Mouse (Mus musculus) left cerebral cortex, postnatal 4 days (tissue): ENCODE data around the gene Arhgef33. TPM values are rescaled to one million over a fixed set of nuclear protein-coding genes. Genes with fewer than 3 reads are reported as not detected.
"Not testable (repeated sequence)": the region's sequence is repeated elsewhere in the genome, so short reads cannot be mapped to it uniquely, and the experiment has no call there.

Source experiments
- DNase-seq: peaks from one replicate; pipeline ENCODE4 v3.0.0-alpha.2; 2022
- intact Hi-C: fragments of 180-260 bp; cut with DNase I; formaldehyde crosslinking; loops from one replicate; pipeline ENCODE4 v1.15.1; 2025
- total RNA-seq, 2 experiments: library from RNA; stranded (reverse); gene quantifications; 2 replicates each; pipeline ENCODE4 v1.2.3; 2021

Arhgef33 gene
- 1 to 10 TPM; 2.4 to 3.0 TPM for total RNA-seq

- intact Hi-C loops: no loop called here
- DNase-seq: no peak
These were observed at the start of gene Arhgef33 for GRCm38 (mm10) chr17:80307251-80307650. Gene Arhgef33, plus strand, starts transcription at chr17:80307407.

- DNase-seq: peak; percentile 17
- intact Hi-C loops: no loop called here
These were observed 40.1 kb upstream of the Arhgef33 start for GRCm38 (mm10) chr17:80267065-80267464.

- no peak for DNase-seq
- intact Hi-C loops: no loop called here
These were observed 39.1 kb upstream of the Arhgef33 start for GRCm38 (mm10) chr17:80268151-80268550.

- intact Hi-C loops, DNase-seq: not testable (repeated sequence)
These were observed 36.6 kb upstream of the Arhgef33 start for GRCm38 (mm10) chr17:80270622-80271021.

GRCm38 (mm10) chr17:80278255-80278654, 29.0 kb upstream of the Arhgef33 start:
- intact Hi-C loops: no loop called here

GRCm38 (mm10) chr17:80279340-80280070, 27.7 kb upstream of the Arhgef33 start:
- intact Hi-C loops: no loop called here
- DNase-seq: no peak

More at GRCm38 (mm10) chr17:80278255-80278654, 29.0 kb upstream of the Arhgef33 start:
- no peak for DNase-seq

DNA sequence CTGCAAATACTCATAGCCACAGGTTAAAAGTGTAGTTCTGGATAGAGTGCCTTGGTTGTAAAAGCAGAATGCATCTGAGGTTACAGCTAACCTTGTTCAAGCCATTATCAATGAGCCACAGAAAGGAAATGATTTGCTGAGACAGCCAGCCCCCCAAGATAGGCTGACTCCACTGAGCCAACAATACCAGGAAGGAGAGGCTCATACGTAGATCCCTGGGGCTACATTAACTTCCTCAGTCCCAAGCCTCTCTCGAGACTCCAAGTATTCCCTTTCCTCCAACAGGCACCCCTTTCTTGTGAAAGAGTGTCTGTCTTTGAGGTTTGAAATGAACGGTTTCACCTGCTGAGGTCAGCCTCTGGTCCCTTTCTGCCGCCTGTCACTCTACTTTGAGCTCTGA, 22.8 kb upstream of the Arhgef33 start:
- no peak for DNase-seq
- intact Hi-C loops: no loop called here

DNA sequence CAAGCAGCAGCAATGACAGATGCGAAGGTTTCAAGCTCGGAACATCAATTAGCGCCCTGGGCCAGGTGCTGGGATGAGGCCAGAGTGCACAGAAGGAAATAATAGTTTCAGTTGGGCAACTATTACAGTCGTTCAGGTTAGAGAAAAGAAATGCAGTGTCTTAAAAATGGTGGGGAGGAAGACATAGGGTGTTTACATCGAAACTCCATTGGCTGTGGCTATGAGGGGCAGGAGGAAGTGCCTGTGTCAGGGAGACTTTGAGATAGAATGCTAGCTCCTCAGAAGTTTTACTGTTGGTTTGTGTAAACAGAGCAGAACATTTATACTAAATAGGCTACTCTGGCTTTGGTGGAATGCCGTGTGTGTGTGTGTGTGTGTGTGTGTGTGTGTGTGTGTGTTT, 19.2 kb upstream of the Arhgef33 start:
- intact Hi-C loops: no loop called here
- no peak for DNase-seq

DNA sequence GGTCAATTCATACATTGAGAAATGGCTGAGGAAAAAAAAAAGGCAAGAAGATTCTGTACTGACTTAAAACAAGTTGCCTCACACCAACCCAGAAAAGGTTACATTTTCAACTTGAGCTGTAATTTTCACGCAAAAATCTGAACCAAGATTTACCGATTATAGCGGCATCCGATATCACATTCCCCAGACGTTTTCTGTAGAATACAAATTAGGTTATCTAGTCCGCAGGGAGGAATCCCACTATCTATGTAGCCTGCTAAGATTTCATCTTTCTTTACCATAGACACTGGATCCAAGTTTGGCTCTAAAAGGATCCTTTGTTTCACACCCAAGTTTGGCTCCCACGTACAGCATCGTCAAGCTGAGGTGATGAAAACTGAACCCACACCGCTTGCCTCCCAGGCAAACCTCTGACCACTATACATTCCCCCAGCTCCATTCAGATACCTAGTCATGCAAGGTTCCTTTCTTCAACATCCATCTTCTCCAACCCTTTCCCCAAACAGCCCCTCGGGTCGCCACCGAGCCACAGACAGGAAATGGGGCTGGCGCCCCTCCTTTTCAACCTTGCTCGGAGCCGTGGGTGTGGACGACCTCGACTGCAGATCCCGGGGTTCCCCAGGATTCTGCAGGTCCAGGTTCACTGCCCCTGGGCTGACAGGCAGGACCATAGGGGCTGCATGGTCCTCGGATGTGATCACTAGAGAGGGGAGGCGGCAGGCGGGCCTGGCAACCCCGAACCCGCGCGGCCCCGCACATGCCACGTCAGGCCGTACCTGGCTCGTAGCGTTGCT, 17.7 kb upstream of the Arhgef33 start:
- no peak for DNase-seq
- intact Hi-C loops: loop anchor here (10.0 kb wide), 2 partner anchors 75 to 265 kb away; no protein-coding TSS in a partner anchor

- intact Hi-C loops: loop anchor here (10.0 kb wide), 2 partner anchors 75 to 265 kb away; no protein-coding TSS in a partner anchor
These were observed 17.0 kb upstream of the Arhgef33 start, which contains the start of the genes Morn2 and Dhx57 for GRCm38 (mm10) chr17:80290074-80290657. Gene Morn2, plus strand, starts transcription at chr17:80290203. Gene Dhx57, minus strand, starts transcription at chr17:80290476.

DNA sequence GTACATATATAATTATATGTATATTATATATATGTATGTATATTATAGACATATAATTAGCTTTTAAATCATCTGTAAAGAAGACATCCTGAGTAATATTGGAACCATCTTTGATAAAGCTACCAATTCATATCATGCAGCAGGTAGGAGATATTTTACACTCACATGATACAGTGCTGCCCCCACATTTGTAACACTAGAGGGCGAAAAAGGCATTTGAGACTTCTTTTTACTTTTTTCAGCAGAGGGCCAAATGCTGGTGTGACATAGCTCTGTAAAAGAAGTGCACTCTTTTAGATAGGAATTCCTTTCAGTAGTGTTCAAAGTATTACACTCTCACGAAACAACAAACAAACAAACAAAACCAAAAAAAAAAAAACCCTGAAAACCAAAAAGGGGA, 16.1 kb upstream of the Arhgef33 start:
- peak; percentile 18 for DNase-seq
- intact Hi-C loops: loop anchor here (10.0 kb wide), 2 partner anchors 74 to 264 kb away; no protein-coding TSS in a partner anchor

More at GRCm38 (mm10) chr17:80290074-80290657, 17.0 kb upstream of the Arhgef33 start, which contains the start of the genes Morn2 and Dhx57:
- peak; percentile 98 for DNase-seq

GRCm38 (mm10) chr17:80295258-80295657, 11.9 kb upstream of the Arhgef33 start:
- intact Hi-C loops: loop anchor here (10.0 kb wide), 2 partner anchors 70 to 260 kb away; no protein-coding TSS in a partner anchor
- DNase-seq: no peak

DNA sequence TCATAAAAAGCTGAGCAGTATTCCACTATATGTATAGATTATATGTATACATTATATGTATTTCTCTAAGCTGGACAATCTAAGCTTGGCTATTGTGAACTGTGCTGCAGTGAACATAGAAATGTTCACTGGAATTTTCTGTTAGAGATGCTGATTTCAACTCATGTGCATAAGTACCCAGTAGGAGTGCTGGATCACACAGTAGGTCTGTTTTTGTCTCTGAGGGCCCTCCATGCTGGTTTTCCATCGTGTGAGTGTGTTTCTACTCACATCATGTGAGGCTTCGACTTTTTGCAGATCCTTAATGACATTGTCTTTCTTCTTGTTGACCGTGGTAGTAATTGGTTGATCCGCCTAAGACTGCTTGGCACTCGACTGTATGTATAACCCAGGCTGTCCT, 8.4 kb upstream of the Arhgef33 start:
- no peak for DNase-seq
- intact Hi-C loops: loop anchor here (10.0 kb wide), 2 partner anchors 66 to 256 kb away; no protein-coding TSS in a partner anchor

DNA sequence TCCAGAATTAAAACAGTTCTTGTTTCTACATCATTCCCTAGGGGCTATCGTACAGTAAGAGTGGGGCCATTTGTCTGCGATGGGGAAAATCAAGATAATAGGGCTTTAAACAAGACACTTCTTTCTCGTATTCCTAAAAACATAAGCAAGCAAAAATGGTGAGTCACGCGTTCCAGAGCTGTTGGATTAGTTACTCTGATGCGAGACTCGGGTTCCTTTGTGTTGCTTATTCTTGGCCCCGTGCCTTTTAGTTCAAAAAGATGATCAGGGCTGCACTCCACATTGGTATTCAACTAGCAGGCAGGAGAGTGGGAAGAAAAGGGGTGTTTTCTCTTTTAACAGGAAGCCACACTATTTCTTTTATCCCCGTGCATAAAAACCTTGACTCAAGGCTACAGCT, 4.6 kb downstream of the Arhgef33 start:
- intact Hi-C loops: no loop called here
- no peak for DNase-seq

DNA sequence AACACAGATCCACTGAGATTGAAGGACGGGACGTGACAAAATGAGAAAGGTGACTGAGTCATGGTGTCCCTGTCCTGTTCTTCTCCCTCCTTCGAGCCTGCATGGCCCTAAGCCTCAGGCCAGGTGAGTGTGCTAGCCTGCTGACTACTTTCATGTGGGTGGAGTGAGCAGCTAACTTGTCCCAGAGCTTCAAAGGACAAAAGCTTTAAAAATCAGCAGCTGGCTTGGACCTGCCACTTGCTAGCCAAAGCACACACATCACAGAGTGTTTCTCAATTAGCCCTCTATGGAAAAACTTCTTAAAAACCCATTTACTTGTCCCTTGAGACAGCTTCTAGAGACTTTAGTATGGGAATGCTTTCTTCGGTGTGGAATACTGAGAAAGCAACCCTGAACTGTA, 5.2 kb downstream of the Arhgef33 start:
- DNase-seq: no peak
- intact Hi-C loops: no loop called here

DNA sequence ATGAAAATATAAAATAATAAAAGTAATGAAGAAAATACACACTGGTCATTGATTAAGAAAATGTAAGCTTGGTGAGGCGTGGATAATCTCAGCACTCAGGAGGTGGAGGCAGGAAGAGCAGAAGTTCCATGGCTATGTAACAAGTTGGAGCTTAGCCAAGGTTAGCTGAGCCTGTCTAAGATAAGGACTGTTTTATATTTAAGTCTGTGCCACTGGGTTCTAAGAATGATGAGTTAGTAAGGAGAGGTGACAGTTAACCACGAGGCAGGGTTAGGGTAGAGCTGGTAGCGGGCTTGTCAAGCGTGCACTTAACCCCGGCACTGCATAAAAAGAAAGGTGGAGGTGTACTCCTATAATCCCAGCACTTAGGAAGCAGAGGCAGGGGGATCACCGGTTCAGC, 15.0 kb downstream of the Arhgef33 start:
- intact Hi-C loops: no loop called here
- DNase-seq: no peak

- intact Hi-C loops: no loop called here
- DNase-seq: no peak
These were observed 15.8 kb downstream of the Arhgef33 start for GRCm38 (mm10) chr17:80323015-80323414.

DNA sequence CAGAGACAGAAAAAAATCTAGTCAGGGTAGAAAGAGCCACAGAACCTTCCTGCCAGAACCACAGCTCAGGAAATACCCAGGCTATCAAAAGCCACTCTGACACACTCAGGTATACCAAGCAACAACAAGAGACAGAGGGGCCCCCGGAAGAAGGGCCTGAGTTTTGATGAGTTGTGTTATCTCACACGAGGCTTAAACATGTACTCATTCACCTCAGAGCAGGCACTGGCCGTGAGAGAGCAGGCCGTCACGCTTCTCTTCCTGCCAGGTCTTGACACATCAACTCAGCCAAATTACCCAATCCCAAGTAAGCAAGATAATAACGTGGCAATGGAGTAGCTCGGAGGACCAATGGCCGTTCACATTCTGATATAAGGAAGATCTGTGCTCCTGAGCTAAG, 16.5 kb downstream of the Arhgef33 start:
- DNase-seq: no peak
- intact Hi-C loops: no loop called here

- no peak for DNase-seq
- intact Hi-C loops: no loop called here
These were observed 17.3 kb downstream of the Arhgef33 start for GRCm38 (mm10) chr17:80324521-80324920.

DNA sequence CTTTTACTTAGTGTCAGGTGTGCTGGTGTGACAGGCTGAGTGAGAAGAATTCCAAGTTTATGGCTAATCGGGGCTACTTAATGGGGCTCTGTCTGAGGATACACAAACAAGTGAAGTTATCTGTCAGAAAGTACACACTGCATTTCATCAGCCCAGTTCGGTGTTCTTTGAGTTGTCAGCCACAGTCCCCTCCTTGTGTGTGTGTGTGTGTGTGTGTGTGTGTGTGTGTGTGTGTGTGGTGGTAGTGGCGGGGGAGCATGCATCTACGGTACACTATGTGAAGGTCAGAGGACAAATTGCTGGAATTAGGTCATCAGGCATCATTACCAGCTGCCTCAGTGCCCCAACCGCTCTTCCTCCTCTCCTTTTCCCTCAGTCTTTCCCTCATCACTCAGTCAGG, 18.2 kb downstream of the Arhgef33 start:
- no peak for DNase-seq
- intact Hi-C loops: no loop called here

- DNase-seq: no peak
- intact Hi-C loops: no loop called here
These were observed 19.2 kb downstream of the Arhgef33 start for GRCm38 (mm10) chr17:80326431-80326830.
